23 mouse cellular contexts compared by ENCODE assay signal in the genomic region with DNA sequence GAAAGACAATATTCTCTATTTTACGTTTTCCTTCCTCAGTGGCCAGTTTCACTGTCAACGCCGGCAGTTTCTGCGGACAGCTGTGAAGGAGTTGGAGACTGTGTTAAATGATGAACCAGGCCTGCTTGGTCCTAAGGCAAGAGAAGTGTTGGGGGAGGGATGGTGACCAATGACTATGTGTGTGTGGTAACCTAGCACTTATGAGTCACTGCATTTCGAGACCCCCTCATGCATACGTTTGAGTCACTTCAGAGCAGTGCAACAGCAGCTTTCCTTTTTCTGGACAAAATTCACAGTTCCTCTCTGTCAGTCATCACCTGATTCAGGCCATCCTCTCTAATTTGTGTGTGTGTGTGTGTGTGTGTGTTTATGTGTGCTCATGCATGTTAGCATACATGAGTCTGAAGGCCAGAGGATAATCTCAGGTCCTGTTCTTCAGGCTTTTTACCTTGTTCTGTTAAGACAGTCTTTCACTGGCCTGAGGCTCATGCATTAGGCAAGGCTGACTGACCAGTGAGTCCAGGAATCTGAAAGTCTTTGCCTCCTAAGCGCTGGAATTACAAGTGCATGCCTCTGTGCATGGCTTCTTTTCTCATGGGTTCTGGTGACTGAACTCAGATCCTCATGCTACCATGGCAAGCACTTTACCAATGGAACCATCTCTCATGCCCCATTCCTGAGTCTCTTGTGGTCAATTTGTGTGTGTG. TPM values are rescaled to one million over a fixed set of nuclear protein-coding genes. Genes with fewer than 3 reads are reported as not detected.
A peak's percentile ranks its signal among the peaks of the same experiment; 100 is the strongest.
DNase-seq lines count a peak whose midpoint lies in the region; ATAC-seq lines count a peak whose summit lies in the region.
"Had no signal": no experiment of that assay in that cellular context is flagged by ENCODE, and none has a peak within 500 bp of the region (broad histone marks: within the 10 kb centered on the region; RNA-seq: fewer than 3 reads in every experiment).

No protein-coding gene starts in this region.

- ATAC-seq in granulocyte monocyte progenitor cell, adult 5-6 weeks (replicated peaks; ENCODE audit: poor library complexity, severe bottlenecking), result peak; percentile 59
- ATAC-seq: activated CD4-positive, CD25-positive, alpha-beta regulatory T cell, adult 4 months; forebrain, embryonic 13.5 days; forebrain, postnatal 0 days; intestine, postnatal 0 days had no signal

- DNase-seq in heart, adult 11 months, result peak; percentile 56
- no peak for DNase-seq in heart, adult 9 months (ENCODE audit: low spot score in 2 of 2)
- DNase-seq in 3T3-L1 (ENCODE audit: low read depth, low spot score), result peak; percentile 51
- peak; percentile 61 for DNase-seq in NIH3T3 (ENCODE audit: low read depth)
- DNase-seq in MN1 (ENCODE audit: low spot score), result no peak
- no peak for DNase-seq in neural tube, embryonic 10.5 days (ENCODE audit: extremely low spot score, low spot score)
- no peak for DNase-seq in frontal cortex, postnatal 36 days (ENCODE audit: low spot score in 2 of 2)
- DNase-seq: adrenal gland, adult 8-10 months; adrenal gland, postnatal 25 days; cerebellum, adult 18-20 months; cerebellum, adult 9-10 months; cerebellum, postnatal 14 days; forebrain, postnatal 0 days; gastrocnemius, postnatal 36 days; heart, adult 2 months had no signal

RNA-seq across cellular contexts. Expression of gene Nckap1l, which starts 18.0 kb away (rescaled TPM):
- total RNA-seq in granulocyte monocyte progenitor cell, adult 5-6 weeks (2014; fragmentation: Nextera tagmentation), result 77.4 and 94.2 TPM in 2 replicates
- total RNA-seq in granulocyte monocyte progenitor cell, adult 5-6 weeks (2017), result 106 and 107 TPM in 2 replicates

RNA-seq across cellular contexts. Expression of gene Gtsf2, which starts 23.4 kb away (rescaled TPM):
- 0.86 TPM in 1 of 2 replicates, not detected in the other for total RNA-seq in granulocyte monocyte progenitor cell, adult 5-6 weeks (2014; fragmentation: Nextera tagmentation)
- total RNA-seq in granulocyte monocyte progenitor cell, adult 5-6 weeks (2017), result not detected in 2 replicates
- total RNA-seq: adrenal gland, adult 8-10 months; adrenal gland, postnatal 25 days; ES-E14; forebrain, postnatal 0 days; gastrocnemius, adult 8-10 months; gastrocnemius, postnatal 36 days; heart, adult 2 months; heart, postnatal 25 days; hematopoietic stem cell, adult 5-6 weeks had no signal

RNA-seq across cellular contexts. Expression of gene Pde1b, which starts 31.2 kb away (rescaled TPM):
- total RNA-seq in granulocyte monocyte progenitor cell, adult 5-6 weeks (2014; fragmentation: Nextera tagmentation), result 6.6 and 7.2 TPM in 2 replicates
- 2.3 and 3.3 TPM in 2 replicates for total RNA-seq in granulocyte monocyte progenitor cell, adult 5-6 weeks (2017)

RNA-seq across cellular contexts. Expression of gene Gtsf1, which starts 41.4 kb away (rescaled TPM):
- not detected in 2 replicates for total RNA-seq in granulocyte monocyte progenitor cell, adult 5-6 weeks (2014; fragmentation: Nextera tagmentation)
- not detected in 2 replicates for total RNA-seq in granulocyte monocyte progenitor cell, adult 5-6 weeks (2017)
- total RNA-seq: adrenal gland, adult 8-10 months; adrenal gland, postnatal 25 days; forebrain, postnatal 0 days; gastrocnemius, adult 8-10 months; gastrocnemius, postnatal 36 days; heart, adult 2 months; heart, postnatal 25 days; hematopoietic stem cell, adult 5-6 weeks had no signal

Comparison
In these comparisons a context has a peak if more than half of its experiments do, and no peak if none do; other contexts are left out.
1. DNase-seq: peak in heart, adult 11 months (single experiment), 3T3-L1 (single experiment) and NIH3T3 (single experiment); none in heart, adult 9 months (0 of 2), MN1 (single experiment), neural tube, embryonic 10.5 days (single experiment) and frontal cortex, postnatal 36 days (0 of 2).